Mouse (Mus musculus) gastrocnemius, adult 2 months (tissue): ENCODE results near the gene Thra. TPM values are rescaled to one million over a fixed set of nuclear protein-coding genes. Genes with fewer than 3 reads are reported as not detected.
A peak's percentile ranks its signal among the peaks of the same experiment; 100 is the strongest.

Experiments used
- DNase-seq: peaks from one replicate; pipeline ENCODE4 v3.0.0; 2022
- H3K27ac ChIP-seq: fragments of 200-600 bp; 2 replicates; pipeline ENCODE4 v1.8.1; 2022; ENCODE audit warnings: mild to moderate bottlenecking
- H3K4me3 ChIP-seq: fragments of 200-600 bp; 2 replicates; pipeline ENCODE4 v1.8.1; 2022; ENCODE audit warnings: mild to moderate bottlenecking, moderate library complexity
- CTCF ChIP-seq: fragments of 200-600 bp; IDR thresholded peaks from 2 replicates; pipeline ENCODE4 v1.8.1; 2022; ENCODE audit warnings: antibody characterized with exemption, mild to moderate bottlenecking, moderate library complexity
- intact Hi-C: fragments of 180-260 bp; cut with DNase I; formaldehyde crosslinking; loops from one replicate; pipeline ENCODE4 v1.15.1; 2025
- long read RNA-seq, 2 experiments: library from polyadenylated mRNA; stranded (forward); transcript quantifications; one replicate each; pipeline ENCODE4 v2.0.0; 2021
- total RNA-seq, 2 experiments: library from RNA; stranded (reverse); gene quantifications; 2 replicates each; pipeline ENCODE4 v1.2.3; 2021

Gene Thra
- total RNA-seq = 10 to 100 TPM; 78.8 to 96.8 TPM
- long read RNA-seq, experiment 1, transcript Thra-201 (10 exons, 2,452 nt) = major isoform, 7 of 17 reads
- long read RNA-seq, experiment 1, partial matches to known transcripts = 2 of 17 reads
- long read RNA-seq, experiment 1, other reads (novel, unspliced or antisense) = 8 of 17 reads
- long read RNA-seq, experiment 2, partial matches to known transcripts = 10 of 19 reads
- long read RNA-seq, experiment 2, other reads (novel, unspliced or antisense) = 6 of 19 reads

DNA sequence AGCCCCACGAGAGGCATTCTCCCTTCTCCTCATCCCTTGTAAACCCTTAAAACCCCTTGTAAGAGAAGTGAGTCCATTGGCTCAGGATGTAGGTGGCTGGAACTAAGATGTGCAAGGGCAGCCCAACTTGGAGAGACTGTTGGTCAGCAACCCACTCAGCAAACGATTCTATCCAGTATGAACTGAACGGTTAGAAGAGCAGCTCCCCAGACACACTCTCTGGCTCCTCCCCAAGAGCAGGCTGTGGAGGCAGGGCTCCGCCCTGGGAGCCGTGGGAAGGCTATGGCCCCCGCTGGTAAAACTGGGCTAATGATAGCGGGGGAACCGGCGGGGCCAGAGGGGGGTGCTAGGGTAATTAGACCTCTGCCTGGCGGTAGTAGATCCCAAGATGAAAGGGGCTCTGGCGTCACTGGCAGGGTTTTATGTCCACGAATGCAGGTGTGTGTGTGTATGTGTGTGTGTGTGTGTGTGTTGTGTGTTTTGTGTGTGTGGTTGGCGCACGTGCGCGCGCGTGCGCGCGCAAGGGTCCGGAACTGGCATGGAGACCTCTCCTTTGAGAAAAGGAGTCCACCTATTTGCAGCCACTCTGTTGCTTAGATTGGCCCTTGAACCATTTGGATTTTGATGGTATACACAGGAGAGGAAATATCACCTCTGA lies at the start of gene Thra:
TSS of gene Thra (plus strand) at position 246 of the 658 bp plus-strand sequence.
- peak; percentile 87 for DNase-seq
- intact Hi-C loops = loop anchor here (1.0 kb wide), 1 partner anchor 46 kb away; no protein-coding TSS in a partner anchor
- TF ChIP-seq CTCF = no peak
- Histone ChIP-seq H3K4me3 (peak within 1 kb of the TSS; percentile 77), H3K27ac (peak within 1 kb of the TSS; percentile 100)

DNA sequence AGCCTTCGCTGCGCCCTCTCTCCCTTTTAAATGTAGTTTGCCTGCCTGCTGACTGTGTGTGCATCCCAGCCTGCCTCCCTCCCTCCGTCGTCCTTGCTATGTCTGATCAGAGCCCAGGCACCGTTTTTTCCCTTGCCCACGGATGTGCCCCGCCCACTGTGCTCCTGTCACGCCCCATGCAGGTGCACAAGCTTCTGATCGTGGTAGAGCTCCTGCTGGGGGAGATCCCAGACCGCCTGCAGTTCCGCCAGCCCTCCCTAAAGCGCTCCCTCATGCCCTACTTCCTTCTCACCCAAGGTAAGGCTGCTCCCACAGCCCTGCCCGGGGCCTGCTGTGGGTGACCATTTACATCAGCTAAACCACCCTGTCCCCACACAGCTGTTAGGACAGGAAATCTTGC lies 47.2 kb upstream of the Thra start:
- intact Hi-C loops = no loop called here
- H3K27ac ChIP-seq = no peak overlapping the region
- TF ChIP-seq CTCF = no peak
- DNase-seq = no peak
- no peak overlapping the region for H3K4me3 ChIP-seq

DNA sequence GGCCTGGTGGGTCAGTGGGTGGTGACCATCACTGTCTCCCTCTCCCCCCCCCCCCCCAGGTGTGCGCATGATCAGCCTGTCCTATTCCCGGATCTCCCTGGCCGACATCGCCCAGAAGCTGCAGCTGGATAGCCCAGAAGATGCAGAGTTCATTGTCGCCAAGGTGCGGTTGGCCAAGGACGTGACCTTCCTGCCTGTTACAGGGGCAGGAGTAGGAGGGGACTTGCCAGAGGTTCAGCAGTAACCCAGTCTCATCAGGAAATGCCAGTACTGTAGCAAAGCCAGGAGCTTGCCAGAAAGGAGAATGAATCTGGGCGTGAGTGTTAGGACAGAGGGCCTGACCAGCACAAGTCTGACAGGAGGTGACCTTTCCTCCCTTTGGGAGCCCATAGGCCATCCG lies 46.7 kb upstream of the Thra start:
- no peak overlapping the region for H3K4me3 ChIP-seq
- intact Hi-C loops = no loop called here
- no peak for DNase-seq
- no peak for TF ChIP-seq CTCF
- 0 out of 2 replicates have a peak overlapping the region, but pooled peaks have one; percentile 3 for H3K27ac ChIP-seq

DNA sequence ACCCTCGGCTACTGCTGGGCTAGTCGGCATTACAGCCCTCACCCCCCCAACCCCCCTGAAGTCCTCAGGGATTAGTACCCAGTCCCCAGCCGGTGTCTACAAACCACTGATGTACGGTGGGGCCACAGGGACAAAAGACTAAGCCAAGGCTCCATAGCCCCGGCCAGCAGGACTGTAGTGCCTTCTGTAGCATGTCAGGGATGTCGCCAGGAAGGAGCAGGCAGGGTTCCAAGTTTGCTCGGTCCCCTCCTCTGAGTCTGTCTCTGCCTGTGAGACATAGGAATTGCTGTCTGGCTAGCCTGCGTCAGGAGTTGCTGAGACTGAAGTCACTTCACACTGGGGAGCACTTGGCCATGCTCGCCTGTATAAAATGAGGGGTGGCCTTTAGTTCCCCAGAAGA lies 46.1 kb upstream of the Thra start:
- no peak overlapping the region for H3K27ac ChIP-seq
- intact Hi-C loops = no loop called here
- DNase-seq = no peak
- TF ChIP-seq CTCF = no peak
- H3K4me3 ChIP-seq = no peak overlapping the region

DNA sequence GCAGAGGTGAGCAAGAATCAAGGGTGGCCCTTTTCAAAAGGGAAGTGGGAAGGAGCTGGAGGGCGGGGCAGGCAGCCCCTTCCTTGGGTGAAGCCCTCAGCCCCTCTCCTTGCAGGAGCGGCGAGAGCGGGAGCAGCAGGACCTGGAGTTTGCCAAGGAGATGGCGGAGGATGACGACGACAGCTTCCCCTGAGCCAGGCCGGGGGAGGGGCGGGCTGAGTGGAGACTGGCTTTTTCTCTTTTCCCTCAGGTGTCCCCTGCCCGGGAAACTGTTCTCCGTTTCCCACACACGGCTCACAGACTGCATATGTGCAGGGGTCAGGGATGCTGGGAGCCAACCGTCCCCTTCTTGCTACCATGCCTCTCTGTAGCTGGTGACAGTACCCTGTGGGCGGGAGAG lies 45.0 kb upstream of the Thra start:
- DNase-seq = no peak
- Histone ChIP-seq H3K4me3 (no peak overlapping the region), H3K27ac (no peak overlapping the region)
- intact Hi-C loops = no loop called here
- no peak for TF ChIP-seq CTCF

DNA sequence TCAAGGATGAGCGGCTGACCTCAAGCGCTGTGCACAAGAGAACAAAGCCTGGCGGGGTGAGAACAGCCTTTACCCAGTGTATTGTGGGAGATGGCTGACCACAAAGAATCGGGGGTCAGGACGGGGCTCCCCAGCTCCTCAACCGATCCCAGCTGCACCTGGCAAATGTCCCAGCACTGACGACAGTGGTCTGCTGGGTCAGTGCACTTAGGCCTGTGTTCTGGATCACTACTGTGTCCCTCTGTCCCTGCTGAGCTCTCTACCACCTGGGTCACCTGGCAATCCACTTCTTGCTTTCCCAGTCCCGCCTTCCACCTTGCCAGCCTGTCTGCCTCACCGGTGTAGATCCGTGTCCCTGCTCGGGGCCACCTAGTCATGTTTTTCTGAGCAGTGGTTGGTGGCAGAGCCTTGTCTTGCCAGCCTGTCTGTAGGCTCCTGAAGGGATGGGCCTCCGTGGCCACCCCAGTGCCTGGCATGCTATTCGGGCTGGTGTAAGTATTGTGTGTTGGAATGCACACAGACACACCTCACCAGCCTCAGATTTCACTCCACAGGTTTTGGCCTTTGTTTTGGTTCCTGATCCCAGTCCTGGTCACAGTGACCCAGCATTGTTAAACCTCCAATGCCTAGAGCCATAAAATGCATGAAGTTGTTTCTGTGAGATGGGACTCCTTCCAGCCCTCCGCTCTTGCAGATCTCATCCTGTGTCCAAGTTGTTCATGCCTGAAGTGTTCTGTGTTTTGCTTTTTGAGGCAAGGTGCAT lies 43.8 kb upstream of the Thra start:
- no peak for TF ChIP-seq CTCF
- Histone ChIP-seq H3K4me3 (no peak overlapping the region), H3K27ac (no peak overlapping the region)
- intact Hi-C loops = no loop called here
- DNase-seq = peak; percentile 50

DNA sequence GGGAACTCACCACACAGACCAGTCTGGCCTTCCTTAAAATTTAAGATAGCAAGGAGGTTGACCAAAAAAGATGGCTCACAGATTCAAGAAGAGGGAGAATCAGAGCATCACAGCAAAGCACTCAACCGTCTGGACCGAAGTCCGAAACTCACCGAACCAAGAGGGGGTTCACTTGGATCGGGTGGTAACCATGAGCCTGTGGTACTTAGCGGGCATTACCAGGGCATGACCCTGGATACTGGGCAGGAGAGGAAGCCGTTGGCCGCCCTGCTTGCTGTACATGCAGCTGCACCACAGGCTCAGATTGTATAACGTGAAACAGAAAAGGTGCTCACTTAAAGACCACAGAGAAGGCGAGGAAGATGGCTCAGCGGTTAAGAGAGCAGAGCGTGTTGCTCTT lies 43.2 kb upstream of the Thra start:
- no peak overlapping the region for H3K4me3 ChIP-seq
- intact Hi-C loops = no loop called here
- H3K27ac ChIP-seq = no peak overlapping the region
- no peak for TF ChIP-seq CTCF
- no peak for DNase-seq

DNA sequence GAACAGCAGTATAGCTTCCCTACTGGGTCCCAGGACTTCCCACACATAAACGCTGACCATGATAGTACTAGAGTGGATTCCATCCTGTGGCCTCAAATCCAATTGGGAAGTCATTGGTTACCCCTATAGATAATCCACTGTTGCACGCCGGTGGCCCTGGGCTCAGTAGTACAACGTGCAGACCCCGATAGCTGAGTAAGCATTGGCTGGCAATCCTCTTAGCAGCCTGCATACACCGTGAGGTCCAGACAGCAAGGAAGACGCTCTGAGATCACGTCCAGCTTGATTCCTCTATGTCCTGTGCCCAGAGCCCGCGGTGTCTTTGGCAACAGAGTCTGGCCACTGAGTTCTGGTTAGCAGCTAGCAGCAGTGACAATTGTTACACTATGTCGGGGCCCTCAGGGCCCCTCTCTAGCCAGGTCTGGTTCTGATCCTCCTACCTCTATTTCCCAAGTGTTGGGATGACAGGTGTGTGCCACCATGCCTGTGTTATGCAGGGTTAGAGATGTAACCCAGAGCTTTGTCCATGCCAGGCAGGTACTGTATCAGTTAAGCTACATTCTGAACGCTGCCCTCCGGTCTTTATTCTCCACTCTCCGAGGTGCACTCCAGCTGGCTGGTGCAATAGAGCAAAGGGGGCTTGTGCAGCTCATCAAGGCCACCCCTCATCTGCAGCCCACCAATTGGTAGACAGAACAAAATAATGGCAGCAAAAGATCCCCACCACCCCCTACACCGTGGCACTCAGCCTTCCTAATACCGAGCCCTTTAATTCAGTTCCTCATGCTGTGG lies 41.4 kb upstream of the Thra start:
- no peak for DNase-seq
- TF ChIP-seq CTCF = no peak
- Histone ChIP-seq H3K4me3 (no peak overlapping the region), H3K27ac (no peak overlapping the region)
- intact Hi-C loops = no loop called here

DNA sequence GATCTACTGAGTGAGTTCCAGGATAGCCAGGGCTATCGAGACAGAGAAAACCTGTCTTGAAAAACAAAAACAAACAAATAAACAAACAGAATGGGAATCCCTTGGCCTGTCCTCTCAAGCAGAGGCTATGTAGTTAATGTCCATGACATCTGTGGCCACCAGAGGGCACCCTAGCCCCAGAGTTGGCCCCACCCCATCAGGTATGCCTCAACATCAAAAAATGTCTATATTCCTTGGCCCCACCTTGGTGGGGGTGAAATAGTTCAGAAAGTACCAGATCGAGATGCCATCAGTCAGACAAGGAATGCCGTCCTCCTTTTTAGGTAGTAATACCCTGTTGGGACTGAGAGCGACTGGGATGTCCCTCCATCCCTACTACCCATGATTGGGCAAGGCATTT lies 40.5 kb upstream of the Thra start:
- intact Hi-C loops = loop anchor here (2.0 to 10.0 kb wide), 3 partner anchors 129 to 325 kb away; no protein-coding TSS in a partner anchor
- Histone ChIP-seq H3K4me3 (no peak overlapping the region), H3K27ac (no peak overlapping the region)
- peak; percentile 91 for TF ChIP-seq CTCF
- peak; percentile 81 for DNase-seq

DNA sequence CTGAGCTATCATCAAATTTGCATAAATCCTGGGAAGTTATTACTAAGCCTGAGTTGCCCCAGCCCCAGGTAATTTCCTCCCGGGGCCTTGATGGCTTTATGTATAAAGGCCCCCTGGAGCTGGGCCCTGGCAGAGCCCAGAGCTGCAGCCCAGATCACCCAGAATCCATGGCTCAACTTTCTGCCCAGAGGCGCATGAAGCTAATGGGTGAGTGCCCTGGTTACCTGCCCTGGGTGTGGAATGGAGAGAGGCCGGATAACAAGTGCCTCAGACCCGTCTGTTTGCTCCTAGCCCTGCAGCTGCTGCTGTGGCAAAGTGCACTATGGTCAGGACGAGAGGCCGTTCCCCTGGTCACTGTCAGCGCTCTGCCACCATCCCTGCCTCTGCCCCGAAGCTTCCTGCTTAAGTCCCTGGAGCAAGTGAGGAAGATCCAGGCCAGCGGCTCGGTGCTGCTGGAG lies 39.2 kb upstream of the Thra start, which contains the start of gene Csf3:
TSS of gene Csf3 (plus strand) at position 51 of the 458 bp plus-strand sequence.
- no peak within 1 kb of the TSS for H3K4me3 ChIP-seq
- no peak for TF ChIP-seq CTCF
- intact Hi-C loops = loop anchor here (2.0 to 10.0 kb wide), 3 partner anchors 128 to 326 kb away; no protein-coding TSS in a partner anchor
- H3K27ac ChIP-seq = no peak within 1 kb of the TSS
- DNase-seq = no peak

DNA sequence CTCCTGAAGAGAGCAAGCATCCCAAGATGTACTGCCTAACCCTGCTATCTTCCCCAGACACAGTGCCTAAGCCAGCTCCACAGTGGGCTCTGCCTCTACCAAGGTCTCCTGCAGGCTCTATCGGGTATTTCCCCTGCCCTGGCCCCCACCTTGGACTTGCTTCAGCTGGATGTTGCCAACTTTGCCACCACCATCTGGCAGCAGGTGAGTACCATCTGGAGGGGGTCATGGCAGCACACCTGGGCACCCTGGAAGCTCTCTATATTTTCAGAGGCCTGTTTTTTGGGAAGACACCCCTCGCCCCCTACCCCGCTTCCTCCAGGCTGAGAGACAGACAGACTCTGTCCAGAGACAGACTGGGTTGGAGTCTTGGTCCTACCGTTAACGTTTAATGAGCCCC lies 38.1 kb upstream of the Thra start:
- TF ChIP-seq CTCF = no peak
- Histone ChIP-seq H3K4me3 (no peak overlapping the region), H3K27ac (no peak overlapping the region)
- intact Hi-C loops = loop anchor here (5.0 to 10.0 kb wide), 2 partner anchors 210 to 328 kb away; no protein-coding TSS in a partner anchor
- no peak for DNase-seq

DNA sequence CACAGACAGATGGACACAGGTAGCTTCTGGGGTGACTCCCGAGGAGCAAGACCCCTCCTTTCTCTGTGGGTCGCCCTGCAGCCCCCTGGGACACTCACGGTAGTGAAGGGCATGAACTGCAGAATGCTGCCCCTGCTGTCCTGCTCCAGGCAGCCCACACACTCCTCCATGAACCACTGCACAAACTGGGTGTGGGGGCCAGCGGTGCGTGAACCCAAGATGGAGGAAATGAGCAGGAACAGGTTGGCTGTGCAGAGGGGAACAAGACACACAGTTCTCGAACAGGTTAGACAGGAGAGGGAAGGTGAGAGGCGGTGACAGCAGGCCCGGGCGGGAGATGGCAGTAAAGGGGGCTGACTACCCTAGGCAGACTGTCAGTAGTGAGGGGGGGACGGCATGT lies 35.4 kb upstream of the Thra start:
- DNase-seq = no peak
- no peak for TF ChIP-seq CTCF
- intact Hi-C loops = loop anchor here (10.0 kb wide), 1 partner anchor 330 kb away; no protein-coding TSS in a partner anchor
- Histone ChIP-seq H3K27ac (no peak overlapping the region), H3K4me3 (no peak overlapping the region)
